Comparison of ENCODE assay signal across 13 mouse cellular contexts in genomic region chr3:56045659-56046336, GRCm38 (mm10).
DNase-seq lines count a peak whose midpoint lies in the region; ATAC-seq and TF ChIP-seq lines count a peak whose summit lies in the region.
"Had no signal": no experiment of that assay in that cellular context is flagged by ENCODE, and none has a peak within 500 bp of the region (broad histone marks: within the 10 kb centered on the region; RNA-seq: fewer than 3 reads in every experiment).

No protein-coding gene starts in this region.

- peak; percentile 69; the same call in 1 of the 2 replicates for ATAC-seq in intestine, postnatal 0 days
- 0 out of 2 replicates have a peak, but pooled peaks have one; percentile 14 for ATAC-seq in megakaryocyte-erythroid progenitor cell, adult 5-6 weeks (replicated peaks; ENCODE audit: low FRiP score, low TSS enrichment, poor library complexity, severe bottlenecking)

- H3K27me3 ChIP-seq in intestine, postnatal 0 days (replicated peaks; ENCODE audit: control insufficient read depth, insufficient read depth, low read length): no peaks in the 10 kb centered on the region
- H3K27me3 ChIP-seq: hindbrain, embryonic 12.5 days had no signal

- no peak overlapping the region for H3K4me3 ChIP-seq in intestine, postnatal 0 days (ENCODE audit: low read depth, low read length)
- H3K4me3 ChIP-seq: heart, embryonic 10.5 days; hindbrain, embryonic 12.5 days; layer of hippocampus, adult 2 months had no signal

- DNase-seq in adrenal gland, postnatal 10 days: peak; percentile 44
- DNase-seq in adrenal gland, adult 8-10 months: no peak
- DNase-seq in ovary, postnatal 14 days (ENCODE audit: low spot score): peak; percentile 2
- DNase-seq in ovary, adult 18-20 months (ENCODE audit: low spot score): no peak
- DNase-seq in frontal cortex, adult 2 months (ENCODE audit: extremely low spot score in 1 of 2, low spot score in 1 of 2): no peak
- DNase-seq in spleen, postnatal 36 days (ENCODE audit: low spot score in 2 of 2): no peak
- DNase-seq: cerebellum, adult 9-10 months; thymus, postnatal 36 days had no signal

- H3K27ac ChIP-seq in intestine, postnatal 0 days (ENCODE audit: low read depth, low read length): no peak overlapping the region
- H3K27ac ChIP-seq: heart, embryonic 10.5 days; hindbrain, embryonic 12.5 days; layer of hippocampus, adult 2 months had no signal

- TF ChIP-seq CTCF in intestine, postnatal 0 days (IDR thresholded peaks at IDR 0.05; ENCODE audit: low read depth): no peak

- H3K9ac ChIP-seq in intestine, postnatal 0 days (ENCODE audit: low read depth, low read length): no peak overlapping the region
- H3K9ac ChIP-seq: hindbrain, embryonic 12.5 days had no signal

- H3K36me3 ChIP-seq in intestine, postnatal 0 days (ENCODE audit: control insufficient read depth, insufficient read depth): no peaks in the 10 kb centered on the region
- H3K36me3 ChIP-seq: heart, embryonic 10.5 days; hindbrain, embryonic 12.5 days had no signal

- no peak overlapping the region for H3K4me2 ChIP-seq in intestine, postnatal 0 days (replicated peaks; ENCODE audit: low read depth)
- H3K4me2 ChIP-seq: hindbrain, embryonic 12.5 days had no signal

- no peaks in the 10 kb centered on the region for H3K4me1 ChIP-seq in intestine, postnatal 0 days (replicated peaks; ENCODE audit: control insufficient read depth, insufficient read depth, low read length)
- H3K4me1 ChIP-seq: heart, embryonic 10.5 days; hindbrain, embryonic 12.5 days had no signal

- H3K9me3 ChIP-seq in intestine, postnatal 0 days (ENCODE audit: control insufficient read depth): no peaks in the 10 kb centered on the region
- H3K9me3 ChIP-seq: heart, embryonic 10.5 days; hindbrain, embryonic 12.5 days had no signal

- WGBS in intestine, postnatal 0 days: 55% methylated on average over 5 of the region's 5 CpGs

Comparison
In these comparisons a context has a peak if more than half of its experiments do, and no peak if none do; other contexts are left out.
1. DNase-seq: peak in adrenal gland, postnatal 10 days (single experiment) and ovary, postnatal 14 days (single experiment); none in adrenal gland, adult 8-10 months (single experiment), ovary, adult 18-20 months (single experiment), frontal cortex, adult 2 months (0 of 2) and spleen, postnatal 36 days (0 of 2).